Mouse (Mus musculus): ENCODE results near the gene Higd1a.

DNA sequence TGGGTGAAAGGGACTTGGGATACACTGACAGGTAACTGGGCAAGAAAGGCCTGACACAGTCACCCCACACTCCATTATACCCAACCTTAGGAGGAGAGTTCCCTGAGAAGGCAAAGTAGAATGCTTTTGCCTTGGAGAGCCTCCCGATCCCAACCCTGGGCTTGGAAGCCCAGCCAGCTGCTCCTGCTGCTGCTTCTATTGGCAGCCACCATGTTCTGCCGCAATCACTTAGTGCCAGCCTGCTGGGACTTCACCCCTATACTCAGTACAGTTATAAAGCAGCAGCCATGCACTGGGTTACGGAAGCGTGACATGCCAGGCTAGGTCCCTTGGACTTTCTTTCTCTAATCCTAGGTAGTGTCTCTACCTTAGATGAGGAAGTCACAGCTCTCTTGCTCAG lies 11.0 kb downstream of the Higd1a start:
- TF ChIP-seq CTCF (IDR thresholded peaks at IDR 0.05; ENCODE audit: insufficient read depth, low read depth, low read length) (no peak), POLR2A (IDR thresholded peaks at IDR 0.05; ENCODE audit: insufficient read depth, low read depth, low read length) (no peak)
